Mouse (Mus musculus) neural tube, embryonic 14.5 days (tissue): ENCODE results near the gene Vax1. TPM values are rescaled to one million over a fixed set of nuclear protein-coding genes. Genes with fewer than 3 reads are reported as not detected.

ENCODE experiments used
- ATAC-seq: fragments of 200-750 bp; cut with Nextera tagmentation; 2 replicates; pipeline ENCODE4 v1.8.0; 2017; ENCODE audit warnings: low read depth, mild to moderate bottlenecking, moderate TSS enrichment, moderate library complexity
- H3K27ac ChIP-seq: fragments of 300-500 bp; sonication (generic); 2 replicates; pipeline ENCODE4 v1.5.1; 2014; ENCODE audit warnings: low read depth, mild to moderate bottlenecking, control low read depth, low read length, moderate library complexity, mixed read lengths
- H3K27me3 ChIP-seq: fragments of 300-500 bp; sonication (generic); 2 replicates; pipeline ENCODE4 v1.6.1; 2014; ENCODE audit warnings: low read length; ENCODE audit not compliant: control insufficient read depth, insufficient read depth
- H3K36me3 ChIP-seq: fragments of 300-500 bp; sonication (generic); 2 replicates; pipeline ENCODE4 v1.6.1; 2014; ENCODE audit warnings: low read length, mixed read lengths; ENCODE audit not compliant: control insufficient read depth, insufficient read depth
- H3K4me1 ChIP-seq: fragments of 300-500 bp; sonication (generic); 2 replicates; pipeline ENCODE4 v1.6.1; 2014; ENCODE audit warnings: low read length; ENCODE audit not compliant: control insufficient read depth, insufficient read depth
- H3K4me2 ChIP-seq: fragments of 300-500 bp; sonication (generic); 2 replicates; pipeline ENCODE4 v1.6.1; 2014; ENCODE audit warnings: mild to moderate bottlenecking, low read depth, low read length, control low read depth
- H3K4me3 ChIP-seq: fragments of 300-500 bp; sonication (generic); 2 replicates; pipeline ENCODE4 v1.5.1; 2014; ENCODE audit warnings: low read depth, low read length, control low read depth, mixed read lengths
- H3K9ac ChIP-seq: fragments of 300-500 bp; sonication (generic); replicated peaks from 2 replicates; pipeline ENCODE4 v1.6.1; 2014; ENCODE audit warnings: low read depth, mild to moderate bottlenecking, control low read depth, low read length, mixed read lengths
- H3K9me3 ChIP-seq: fragments of 300-500 bp; sonication (generic); 2 replicates; pipeline ENCODE4 v1.6.1; 2016; ENCODE audit warnings: low read length; ENCODE audit not compliant: control insufficient read depth
- WGBS: fragments of 180-500 bp; shearing (Covaris S2); extraction: QIAGEN DNeasy Blood & Tissue Kit; methylation state at CpG from one replicate; pipeline ENCODE4 v1.1.7; 2014; 5-methylcytosine and 5-hydroxymethylcytosine counted together
- polyA plus RNA-seq: library from polyadenylated mRNA; unstranded; fragments of >200 nt; fragmentation: Nextera tagmentation; extraction: Ambion mirVana; gene quantifications from 2 replicates; pipeline ENCODE4 v1.2.1, GENCODE M21; 2014

Gene Vax1
- polyA plus RNA-seq, 1 experiment from 2014 or later, result not detected

DNA sequence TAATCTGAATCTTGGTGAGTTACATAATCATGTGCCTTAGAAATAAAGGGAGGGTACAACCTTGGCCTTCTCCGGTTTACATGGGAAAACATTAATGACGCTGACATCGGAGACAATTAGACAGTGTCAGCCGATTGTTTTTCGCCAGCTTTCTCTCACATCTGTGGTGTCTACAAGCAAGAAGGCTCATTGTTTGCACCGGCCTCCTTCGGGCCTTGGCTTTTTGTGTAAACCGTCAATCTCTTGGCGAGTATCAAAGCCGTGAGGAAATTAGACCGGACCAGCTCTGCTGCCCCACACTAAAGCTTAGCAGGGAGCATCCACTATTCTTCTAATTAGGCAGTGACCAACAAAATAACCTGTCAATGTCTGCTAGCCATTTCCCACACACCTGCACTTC lies 36.7 kb downstream of the Vax1 start:
- Histone ChIP-seq H3K9me3 (no peaks in the 10 kb centered on the region), H3K27ac (no peak overlapping the region), H3K4me2 (no peak overlapping the region), H3K4me3 (no peak overlapping the region), H3K9ac (no peak overlapping the region), H3K36me3 (no peaks in the 10 kb centered on the region), H3K4me1 (no peaks in the 10 kb centered on the region), H3K27me3 (no peaks in the 10 kb centered on the region)
- no peak for ATAC-seq
- WGBS, result 13% methylated on average over 11 of the region's 11 CpGs

GRCm38 (mm10) chr19:59129671-59130070 lies 40.2 kb downstream of the Vax1 start:
- no peak overlapping the region for H3K4me3 ChIP-seq
- H3K4me1 ChIP-seq, result no peaks in the 10 kb centered on the region
- no peak for ATAC-seq
- H3K9ac ChIP-seq, result no peak overlapping the region
- no peaks in the 10 kb centered on the region for H3K9me3 ChIP-seq
- H3K27me3 ChIP-seq, result no peaks in the 10 kb centered on the region
- no peak overlapping the region for H3K27ac ChIP-seq
- no peak overlapping the region for H3K4me2 ChIP-seq
- no peaks in the 10 kb centered on the region for H3K36me3 ChIP-seq
- 53% methylated on average over 2 of the region's 2 CpGs for WGBS

- no peak overlapping the region for H3K9ac ChIP-seq
- ATAC-seq, result no peak
- no peaks in the 10 kb centered on the region for H3K36me3 ChIP-seq
- H3K27ac ChIP-seq, result no peak overlapping the region
- no peaks in the 10 kb centered on the region for H3K9me3 ChIP-seq
- H3K27me3 ChIP-seq, result no peaks in the 10 kb centered on the region
- H3K4me3 ChIP-seq, result no peak overlapping the region
- no peaks in the 10 kb centered on the region for H3K4me1 ChIP-seq
- 77% methylated on average over 8 of the region's 8 CpGs for WGBS
- no peak overlapping the region for H3K4me2 ChIP-seq
Measured at GRCm38 (mm10) chr19:59128531-59129204, 41.2 kb downstream of the Vax1 start.

- WGBS, result 79% methylated on average over 3 of the region's 3 CpGs
- Histone ChIP-seq H3K4me2 (no peak overlapping the region), H3K4me1 (no peaks in the 10 kb centered on the region), H3K27ac (no peak overlapping the region), H3K27me3 (no peaks in the 10 kb centered on the region), H3K9ac (no peak overlapping the region), H3K4me3 (no peak overlapping the region), H3K9me3 (no peaks in the 10 kb centered on the region), H3K36me3 (no peaks in the 10 kb centered on the region)
- no peak for ATAC-seq
Measured at GRCm38 (mm10) chr19:59127424-59127823, 42.4 kb downstream of the Vax1 start.

Other genes starting within 250 kb of the Vax1 start
- 0.93 and 1.2 TPM in 2 replicates for gene Eno4, start 226.6 kb downstream of the Vax1 start, polyA plus RNA-seq
- gene Hspa12a, start 226.4 kb downstream of the Vax1 start, polyA plus RNA-seq, result 45.3 and 53.9 TPM in 2 replicates
- 54.9 and 59.5 TPM in 2 replicates for gene Shtn1, start 94.0 kb downstream of the Vax1 start, polyA plus RNA-seq
- gene Kcnk18, start 49.2 kb upstream of the Vax1 start, polyA plus RNA-seq, result 0.22 TPM in 1 of 2 replicates, not detected in the other
- 10.4 and 11.2 TPM in 2 replicates for gene Slc18a2, start 90.8 kb upstream of the Vax1 start, polyA plus RNA-seq
- gene Rps12-ps3, start 152.2 kb upstream of the Vax1 start, polyA plus RNA-seq, result 5.0 and 10.5 TPM in 2 replicates
- 18.2 and 19.8 TPM in 2 replicates for gene Pdzd8, start 175.7 kb upstream of the Vax1 start, polyA plus RNA-seq